Mouse (Mus musculus) kidney, postnatal 10 days (tissue): ENCODE measurements at regions not wholly inside any gene's neighbourhood (a gene's known extent, or its start where the extent isn't known, plus 50 kb on each side); places are given as distances from the start of the nearest gene placed in this dataset.

Experiments
- DNase-seq: peaks from one replicate; pipeline ENCODE4 v3.0.0; 2021; ENCODE audit warnings: mixed read lengths

DNA sequence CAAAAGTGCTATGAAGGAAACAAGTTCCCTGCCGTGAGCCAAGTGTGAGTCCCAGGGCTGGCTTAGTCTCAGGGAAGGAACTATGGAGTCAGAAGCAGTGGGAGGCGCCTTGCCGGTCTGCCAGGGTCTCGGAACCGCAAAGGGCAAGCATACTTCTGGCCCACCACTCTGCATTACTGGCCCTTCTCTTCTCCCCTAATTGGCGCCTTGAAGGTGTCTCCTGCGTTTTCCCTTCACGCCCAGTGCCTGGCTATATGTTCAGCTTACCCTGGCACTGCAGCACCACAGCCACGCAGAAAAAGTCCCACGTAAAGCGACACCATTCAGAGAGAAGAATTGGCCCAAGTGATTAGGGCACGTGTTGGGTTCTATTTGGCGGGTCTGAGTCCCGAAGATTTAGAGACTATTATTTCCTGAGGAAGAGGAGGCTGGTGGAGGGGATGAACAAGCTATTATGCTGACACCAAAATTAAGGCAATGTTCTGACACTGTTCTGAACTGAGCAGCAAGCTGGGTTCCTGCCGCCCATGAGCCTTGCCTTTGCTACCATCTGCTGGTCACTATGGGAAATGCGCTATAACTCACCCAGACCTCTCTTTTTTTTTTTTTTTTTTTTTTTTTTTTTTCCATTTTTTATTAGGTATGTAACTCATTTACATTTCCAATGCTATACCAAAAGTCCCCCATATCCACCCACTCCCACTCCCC lies 288.5 kb upstream of the Jmjd1c start:
- peak; percentile 80 for DNase-seq

DNA sequence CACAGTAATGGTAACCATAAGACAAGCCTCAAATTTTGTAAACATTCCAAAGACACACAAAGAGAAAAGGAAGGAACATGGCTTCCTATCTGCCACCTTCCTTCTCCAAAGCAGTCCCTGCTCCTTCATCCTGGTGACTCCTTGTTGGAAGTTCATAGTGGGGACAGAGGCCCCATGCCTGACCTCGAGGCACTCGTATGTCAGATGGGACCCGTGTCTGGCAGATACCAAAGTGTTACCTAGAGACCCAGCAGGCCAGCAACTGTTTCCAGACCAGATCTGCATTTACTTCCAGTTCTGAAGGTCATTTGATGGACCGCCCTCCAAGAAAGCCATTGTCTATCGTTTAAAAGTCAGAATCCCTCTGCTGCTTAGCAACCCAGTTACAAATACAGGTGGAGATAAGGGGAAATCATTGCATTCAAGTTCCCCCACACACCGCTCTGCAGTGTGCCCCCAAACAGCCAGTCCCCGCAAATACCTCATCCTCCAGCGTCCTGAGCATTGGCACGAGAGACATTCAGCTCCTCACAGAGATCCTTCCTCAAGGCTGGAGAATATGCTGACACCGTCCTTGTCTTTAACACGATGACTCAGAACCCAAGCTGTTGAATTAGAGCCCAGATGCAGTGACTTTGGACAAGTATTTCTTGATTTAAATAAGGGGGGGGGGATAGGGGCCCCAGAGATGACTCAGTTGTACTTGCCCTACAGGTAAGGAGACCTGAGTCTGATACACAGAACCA lies 283.2 kb upstream of the Jmjd1c start:
- no peak for DNase-seq

- DNase-seq = peak; percentile 36
Measured at GRCm38 (mm10) chr10:66813850-66814564, 281.9 kb upstream of the Jmjd1c start.

GRCm38 (mm10) chr10:66814565-66815201 lies 281.2 kb upstream of the Jmjd1c start:
- DNase-seq = peak; percentile 96

- no peak for DNase-seq
Measured at GRCm38 (mm10) chr10:66815951-66816350, 280.0 kb upstream of the Jmjd1c start.

GRCm38 (mm10) chr10:66816776-66817175 lies 279.1 kb upstream of the Jmjd1c start:
- no peak for DNase-seq

DNA sequence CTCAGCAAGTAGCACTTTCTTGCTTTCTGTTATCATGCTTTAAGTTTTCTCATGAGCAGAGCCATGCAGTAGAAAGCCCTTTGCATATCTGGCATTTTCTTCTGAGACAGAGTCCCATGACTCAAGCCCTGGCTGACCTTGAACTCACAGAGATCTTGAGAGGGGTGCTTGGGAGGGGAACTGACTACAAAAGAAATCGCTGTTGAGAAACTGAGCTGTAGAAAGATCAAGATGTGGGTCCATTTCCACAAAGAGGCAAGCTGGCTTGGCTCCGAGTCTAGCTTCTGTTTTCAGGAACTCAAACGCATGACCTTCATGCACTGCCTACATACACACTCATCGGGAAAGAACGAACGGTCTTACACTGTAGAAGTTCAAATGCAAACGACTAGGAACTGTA lies 278.0 kb upstream of the Jmjd1c start:
- no peak for DNase-seq

- DNase-seq = no peak
Measured at GRCm38 (mm10) chr10:66819517-66819916, 276.4 kb upstream of the Jmjd1c start.

DNA sequence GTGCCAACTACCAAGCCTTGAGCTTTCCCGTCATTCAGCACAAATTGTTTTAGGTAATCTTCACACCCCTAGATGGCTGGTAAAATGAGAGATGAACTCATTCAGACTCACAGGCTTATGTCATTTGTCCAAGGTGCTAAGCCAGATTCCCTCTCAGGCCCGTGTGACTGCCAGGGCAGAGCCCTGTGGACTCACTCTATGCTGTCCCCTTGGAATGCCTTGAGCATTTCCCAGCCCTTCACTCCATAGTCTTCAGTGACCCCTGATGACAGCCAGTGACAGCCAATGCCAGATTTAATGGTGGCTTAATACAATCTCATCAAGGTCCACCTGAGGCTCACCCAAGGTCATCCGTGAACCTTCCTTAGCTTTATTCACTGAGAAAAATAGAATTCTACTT lies 270.2 kb upstream of the Jmjd1c start:
- DNase-seq = no peak

DNA sequence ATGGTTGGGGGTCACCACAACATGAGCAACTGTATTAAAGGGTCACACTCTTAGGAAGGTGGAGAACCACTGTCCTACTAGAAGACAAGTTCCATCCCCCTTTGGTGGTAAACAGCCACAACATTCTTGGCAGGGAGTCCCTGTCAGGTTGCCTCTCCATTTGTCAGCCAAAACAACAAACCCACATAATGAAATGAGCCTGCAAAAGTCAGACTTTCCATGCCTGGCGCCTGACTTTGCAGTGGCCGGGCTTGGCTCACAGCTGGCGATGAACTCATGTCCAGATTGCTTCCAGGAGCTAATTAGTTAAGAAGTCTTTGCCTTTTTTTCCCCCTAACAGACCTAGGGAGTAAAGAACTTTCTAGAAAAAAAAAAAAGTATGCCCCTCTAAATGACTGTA lies 269.6 kb upstream of the Jmjd1c start:
- no peak for DNase-seq

- no peak for DNase-seq
Measured at GRCm38 (mm10) chr10:66834974-66835373, 261.0 kb upstream of the Jmjd1c start.

DNA sequence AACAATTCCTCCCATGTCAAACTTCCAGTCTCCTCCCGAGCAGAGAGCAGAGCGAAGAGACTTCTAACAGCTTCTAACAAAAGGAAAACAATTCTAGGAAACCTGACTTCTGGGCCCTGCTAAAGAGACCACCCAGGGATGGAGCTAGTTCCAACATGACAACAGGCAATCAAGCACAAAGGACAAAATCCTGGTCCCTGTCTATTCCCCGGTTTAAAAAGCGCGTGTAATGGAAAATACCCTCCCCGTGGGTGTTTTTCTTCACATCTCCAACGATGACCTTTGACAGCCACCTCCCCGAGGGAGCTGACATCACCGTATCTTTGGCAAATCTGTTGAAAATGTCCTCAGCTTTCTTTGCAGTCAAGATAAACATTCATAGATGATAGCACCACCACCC lies 256.9 kb upstream of the Jmjd1c start:
- peak; percentile 31 for DNase-seq

DNA sequence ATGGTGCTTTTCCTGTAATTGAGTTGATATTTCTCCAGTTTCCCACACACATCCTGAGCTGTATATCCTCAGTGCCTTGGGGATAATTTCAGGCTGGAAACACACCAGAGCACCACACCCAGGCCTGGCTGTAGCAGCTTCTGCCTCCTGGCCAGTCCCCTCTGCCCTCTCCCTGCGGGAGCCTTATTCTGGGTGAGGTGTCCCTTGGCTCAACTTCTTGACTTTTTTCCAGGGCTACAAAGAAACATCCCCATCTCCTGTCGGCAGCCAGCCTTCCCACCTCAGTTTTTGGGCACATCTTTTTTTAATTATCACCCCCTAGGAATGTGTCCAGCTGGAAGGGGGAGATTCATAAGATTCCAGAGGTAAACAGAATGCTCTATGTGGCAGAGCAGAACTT lies 252.7 kb upstream of the Jmjd1c start:
- no peak for DNase-seq

DNA sequence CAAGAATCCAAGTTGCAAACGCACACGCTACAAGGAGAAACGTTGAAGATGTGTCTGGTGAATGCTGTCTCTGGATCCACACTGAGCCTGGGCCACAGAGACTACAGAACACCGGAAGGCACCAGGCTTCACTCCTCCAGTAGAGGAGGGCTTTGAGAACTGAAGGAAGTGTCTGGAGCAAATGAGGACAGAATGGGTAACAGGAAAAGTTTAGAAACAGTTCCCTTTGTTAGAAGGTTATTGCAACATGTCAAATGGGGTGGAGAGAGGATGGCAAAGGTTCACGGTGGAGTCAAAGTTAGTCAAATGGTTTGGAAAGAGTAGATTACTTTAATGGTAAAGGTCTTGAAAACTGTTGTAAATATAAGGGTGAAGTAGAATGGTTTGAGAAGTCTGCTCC lies 247.1 kb upstream of the Jmjd1c start:
- DNase-seq = no peak

GRCm38 (mm10) chr10:66849681-66850080 lies 246.2 kb upstream of the Jmjd1c start:
- no peak for DNase-seq

- DNase-seq = no peak
Measured at GRCm38 (mm10) chr10:66850972-66851478, 244.9 kb upstream of the Jmjd1c start.

DNA sequence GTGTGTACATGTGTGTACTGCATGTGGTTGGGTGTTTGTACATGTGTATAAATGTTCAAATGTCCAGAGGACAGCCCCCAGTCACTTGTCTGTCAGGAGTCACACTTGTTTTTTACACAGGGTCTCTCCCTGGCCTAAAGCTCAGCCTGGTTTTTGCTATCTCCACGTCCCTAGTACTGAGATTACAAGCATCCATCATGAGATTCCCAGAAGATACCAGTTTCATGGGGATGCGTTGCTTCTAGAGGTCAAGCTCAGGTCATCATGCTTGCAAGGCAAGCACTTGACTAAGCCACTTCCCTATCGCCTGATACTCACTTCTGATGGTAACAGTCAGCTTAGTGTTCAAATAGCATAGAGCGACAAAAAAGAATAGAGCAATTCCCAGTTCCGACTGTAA lies 244.1 kb upstream of the Jmjd1c start:
- DNase-seq = no peak

DNA sequence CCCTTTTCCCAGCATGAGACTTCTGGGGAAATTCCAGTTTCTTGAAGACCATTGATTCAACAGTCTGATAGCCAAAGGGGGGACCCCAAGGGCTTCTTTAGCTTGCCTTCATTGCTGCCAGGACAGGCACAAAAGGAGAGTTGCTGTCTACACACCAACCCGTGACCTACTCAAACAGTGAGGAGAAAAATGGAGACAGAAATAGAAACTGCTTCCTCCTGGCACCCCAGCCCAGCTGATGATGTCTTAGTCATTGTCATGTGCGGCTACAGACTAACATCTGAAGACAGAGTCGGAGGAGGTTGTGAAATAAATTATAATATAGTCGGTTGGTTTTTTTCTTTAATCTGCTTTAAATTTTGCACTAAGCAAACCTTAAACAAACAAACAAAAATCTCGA lies 243.2 kb upstream of the Jmjd1c start:
- DNase-seq = no peak

- peak; percentile 91 for DNase-seq
Measured at GRCm38 (mm10) chr10:66853258-66853657, 242.7 kb upstream of the Jmjd1c start.

DNA sequence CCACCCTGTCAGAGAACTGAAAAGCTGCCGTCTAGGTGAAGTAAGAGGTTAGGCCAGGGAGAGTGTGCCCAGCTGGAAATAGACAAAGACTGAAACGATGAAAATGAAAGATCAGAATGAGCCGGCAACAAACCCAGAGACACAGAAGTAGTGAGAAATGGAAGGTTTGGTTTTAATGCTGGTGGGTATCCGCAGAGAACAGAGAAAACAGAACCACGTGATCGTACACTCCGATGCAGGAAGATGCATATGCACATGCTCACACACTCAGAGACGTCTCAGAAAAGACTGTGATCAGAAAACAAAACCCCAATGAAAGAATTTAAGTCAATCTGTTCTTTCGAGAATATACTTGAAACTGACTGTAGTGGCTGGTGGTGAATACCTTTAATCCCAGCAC lies 241.0 kb upstream of the Jmjd1c start:
- no peak for DNase-seq

DNA sequence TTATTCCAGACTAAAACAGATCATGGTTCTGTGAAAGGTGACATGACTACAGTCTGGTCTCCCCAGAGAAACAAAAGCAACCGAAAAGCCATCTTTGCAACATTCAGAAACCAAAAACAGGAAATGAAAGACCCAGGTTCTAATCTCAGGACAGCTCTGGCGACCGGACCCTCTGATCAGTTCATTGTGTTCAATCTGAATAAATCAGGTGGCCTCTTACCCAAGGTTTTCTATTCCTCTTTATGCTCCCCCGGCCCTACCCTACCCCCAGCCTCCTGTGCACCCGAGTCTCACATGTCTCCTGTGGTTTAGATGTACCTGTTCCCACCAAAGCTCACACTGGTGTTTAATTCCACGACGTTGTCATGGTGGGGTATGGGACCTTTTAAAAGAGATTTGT lies 238.6 kb upstream of the Jmjd1c start:
- DNase-seq = no peak

DNA sequence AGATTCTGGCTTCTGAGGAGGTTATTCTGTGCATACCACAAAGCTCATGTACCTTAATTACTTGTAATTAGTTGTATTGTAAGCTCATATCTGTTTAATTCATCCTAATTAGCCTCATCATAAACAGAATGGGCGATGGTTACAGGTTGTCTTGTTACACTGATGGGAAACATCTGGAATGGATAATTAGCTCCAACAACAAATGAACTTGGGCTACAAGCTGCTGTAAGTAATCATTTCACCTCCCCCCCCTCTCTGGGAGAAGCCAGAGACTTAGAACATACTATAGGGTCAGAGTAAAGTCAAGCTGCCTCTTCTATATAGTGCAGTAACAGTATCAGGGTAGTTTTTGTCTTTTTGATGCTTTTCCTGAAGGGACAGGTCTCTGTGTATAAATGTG lies 234.5 kb upstream of the Jmjd1c start:
- DNase-seq = no peak

DNA sequence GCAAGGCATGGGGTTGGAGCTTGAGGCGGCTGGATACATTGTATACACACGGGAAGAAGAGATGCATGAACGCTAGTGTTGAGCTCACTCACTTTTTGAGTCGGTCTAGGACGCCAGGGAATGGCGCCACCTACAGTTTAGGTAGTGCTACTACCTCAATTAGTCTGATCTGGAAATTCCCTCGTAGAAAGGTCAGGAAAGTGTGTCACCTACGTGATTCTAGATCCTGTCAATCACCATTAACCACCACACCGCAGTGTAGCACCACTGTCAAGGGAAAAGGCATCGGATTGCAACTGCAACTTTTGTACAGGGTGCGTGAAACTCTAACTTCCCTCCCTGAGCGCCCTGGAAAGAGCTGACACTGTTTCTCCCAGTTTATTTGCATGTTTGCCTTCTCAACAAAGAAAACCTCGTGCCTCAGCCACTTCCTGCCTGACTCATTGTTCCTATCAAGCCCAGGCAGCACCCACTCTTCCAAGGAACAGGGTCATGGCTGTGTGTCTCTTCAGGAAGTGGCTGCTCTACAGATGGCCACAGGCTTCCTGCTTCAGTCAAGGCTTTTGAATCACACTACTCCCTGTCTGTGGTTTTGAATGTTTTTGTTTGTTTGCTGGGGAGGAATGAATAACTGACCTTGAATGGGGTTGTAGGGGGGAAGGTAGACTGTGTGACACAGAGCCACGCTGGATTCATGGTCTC lies 231.6 kb upstream of the Jmjd1c start:
- peak; percentile 63 for DNase-seq
